Mouse (Mus musculus) kidney, postnatal 4 days (tissue): Measurements from ENCODE around the gene Supt16.

Experiments used
- DNase-seq, 2 experiments: peaks; one replicate each; pipeline ENCODE4 v3.0.0; 2021; ENCODE audit warnings: mixed read lengths in 2 of 2

Gene Supt16

DNA sequence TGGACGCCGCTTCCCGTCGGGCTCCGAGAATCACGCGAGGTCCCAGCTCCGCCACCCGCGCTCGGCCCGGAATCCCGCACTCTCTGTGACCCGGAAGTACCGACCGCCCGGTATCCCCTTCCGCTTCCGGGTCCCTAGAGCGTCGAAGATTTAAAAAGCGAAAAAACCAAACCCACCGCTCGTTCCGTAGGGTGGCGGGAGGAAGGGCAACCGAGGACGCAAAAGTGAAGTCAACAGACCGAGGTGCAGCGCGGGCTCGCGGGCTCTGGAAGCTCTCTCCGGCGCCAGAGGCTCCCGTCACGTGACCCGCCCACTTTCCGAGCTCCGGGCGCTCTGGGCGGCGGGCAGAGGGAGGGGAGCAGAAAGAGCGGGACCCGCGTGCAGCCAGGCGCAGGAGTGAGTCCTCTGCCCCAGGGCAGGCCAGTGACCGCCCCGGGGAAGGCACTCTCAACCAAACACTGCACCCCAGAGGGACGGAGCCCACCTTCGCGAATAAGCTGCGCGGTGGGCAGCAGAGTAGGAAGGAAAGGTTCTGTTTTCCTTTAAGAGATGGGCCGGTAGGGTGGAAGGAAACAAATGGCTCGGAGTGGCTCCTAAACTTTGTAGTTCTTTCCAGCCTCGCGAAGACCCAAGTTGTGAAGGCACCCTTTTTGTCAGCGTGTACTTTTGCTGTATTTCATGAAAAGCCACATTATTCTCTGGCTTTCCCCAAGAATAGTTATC is at the start of gene Supt16:
Gene Supt16 (minus strand): TSS at position 261 of the 723 bp plus-strand sequence.
- peak; percentile 86 to 92 for DNase-seq

DNA sequence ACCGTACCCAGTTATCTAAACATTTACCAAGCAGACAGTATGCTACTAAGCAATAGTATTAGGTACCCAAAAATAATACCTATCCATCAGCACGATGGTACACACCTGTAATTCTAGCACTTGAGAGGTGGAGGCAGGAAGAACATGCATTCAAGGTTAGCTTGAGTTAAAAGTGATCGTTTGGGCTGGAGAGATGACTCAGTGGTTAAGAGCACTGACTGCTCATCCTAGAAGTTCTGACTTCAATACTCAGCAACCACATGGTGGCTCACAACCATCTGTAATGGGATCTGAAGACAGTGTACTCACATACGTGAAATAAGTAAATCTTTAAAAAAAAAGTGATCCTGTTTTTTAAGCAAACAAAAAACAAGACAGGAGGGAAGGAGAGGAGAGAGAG is 48.9 kb upstream of the Supt16 start:
- no peak for DNase-seq

DNA sequence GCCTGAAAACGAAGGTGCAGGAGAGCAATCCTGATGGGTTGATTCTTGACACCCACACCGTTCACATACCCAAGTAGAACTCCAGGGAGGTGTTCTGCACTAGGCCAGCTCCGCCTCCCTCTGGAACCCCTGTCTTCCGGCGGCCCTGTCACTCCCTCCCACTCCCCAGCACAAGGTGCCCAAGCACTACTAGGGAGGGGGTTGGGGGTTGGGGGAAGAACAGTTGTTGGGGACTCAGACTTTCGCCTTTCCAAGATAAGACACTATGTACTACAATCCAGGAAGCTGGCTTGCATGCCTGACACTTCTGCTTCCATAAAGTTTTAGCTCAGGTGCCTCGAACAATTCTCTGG is 47.5 kb upstream of the Supt16 start:
- no peak for DNase-seq

DNA sequence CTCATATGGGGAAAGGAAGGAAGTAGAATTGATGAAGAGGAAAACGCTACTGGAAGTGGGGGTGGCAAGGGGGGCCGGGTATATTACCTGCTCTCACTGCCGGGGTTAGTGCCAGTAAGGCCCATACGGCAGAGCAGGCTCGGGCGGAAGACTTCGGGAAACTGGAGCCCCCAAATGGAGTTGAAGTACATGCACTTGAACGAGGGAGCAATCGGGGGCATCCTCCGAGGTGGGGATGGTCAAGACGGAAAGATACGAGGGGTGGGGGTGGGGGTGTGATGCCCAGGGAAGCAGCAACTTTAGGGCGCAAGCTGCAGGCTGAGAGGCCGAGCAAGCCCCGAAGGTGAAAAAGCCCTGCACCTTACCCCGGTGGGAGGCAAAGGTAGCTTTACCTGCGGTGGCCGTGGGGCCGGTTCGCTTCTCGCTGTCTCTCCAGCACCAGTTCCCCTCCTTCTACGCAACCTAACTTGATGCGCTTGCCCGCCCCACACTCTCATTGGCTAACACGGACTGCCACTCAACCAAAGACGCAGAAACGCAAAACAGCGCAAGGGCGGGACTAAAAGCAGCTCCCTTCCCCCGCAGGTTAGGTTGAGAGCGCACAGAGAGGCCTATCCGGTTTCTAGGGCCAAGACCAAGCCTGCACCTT is 46.9 kb upstream of the Supt16 start:
- peak; percentile 99 for DNase-seq

DNA sequence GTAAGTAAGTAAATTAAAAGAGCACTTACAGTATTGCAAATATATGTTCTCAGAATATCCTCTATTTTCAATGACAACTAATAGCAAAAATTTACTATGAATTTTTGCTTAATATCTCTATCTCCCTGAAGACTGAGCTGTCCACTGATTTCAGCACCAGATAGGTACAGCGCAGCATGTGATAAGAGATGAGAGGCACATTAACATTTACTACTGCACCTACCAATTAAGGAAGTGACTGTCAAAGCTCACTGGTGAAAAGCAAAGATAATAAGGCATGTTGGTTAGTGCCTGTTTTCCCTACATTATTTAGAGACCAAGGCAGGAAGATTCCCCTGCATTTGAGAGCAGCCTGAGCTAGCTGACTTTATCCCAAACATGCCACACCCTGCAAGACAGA is 39.0 kb upstream of the Supt16 start:
- no peak for DNase-seq

DNA sequence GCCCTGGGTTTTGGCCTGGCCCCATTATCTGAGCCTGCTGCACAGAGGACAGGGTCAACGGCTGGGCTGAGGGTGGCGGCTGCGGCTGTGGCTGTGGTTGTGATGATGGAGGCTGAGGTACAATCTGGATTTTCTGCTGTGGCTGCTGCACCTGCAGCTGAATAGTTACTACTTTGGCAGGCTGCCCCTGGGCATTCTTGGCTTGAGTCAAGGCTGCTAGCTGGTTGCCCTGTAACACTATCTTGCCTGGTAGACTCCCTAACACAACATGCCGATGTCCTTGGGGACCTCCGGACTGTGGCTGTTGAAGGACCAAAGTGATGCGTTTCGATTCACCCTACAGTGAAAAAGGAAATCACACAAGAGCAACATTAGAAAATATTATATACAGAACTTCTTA is 37.9 kb upstream of the Supt16 start:
- DNase-seq, result no peak

DNA sequence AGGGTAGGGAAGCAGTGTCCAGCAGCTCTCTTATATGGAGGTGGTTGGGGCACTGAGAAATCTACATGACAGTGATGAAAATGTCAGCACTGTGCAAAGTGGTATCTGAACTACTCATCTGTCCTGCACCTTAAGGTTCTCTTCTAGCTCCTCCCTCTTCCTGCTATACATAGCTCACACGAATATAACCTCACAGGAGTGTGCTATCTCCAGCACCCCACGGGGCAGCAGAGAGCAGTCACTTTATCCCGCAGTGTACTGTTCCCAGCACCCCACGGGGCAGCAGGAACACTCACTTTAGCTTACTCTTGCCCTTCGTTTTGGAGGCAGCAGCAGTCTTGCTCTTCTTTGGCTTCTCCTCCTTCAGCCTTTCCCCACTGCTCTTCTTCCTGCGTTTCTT is 35.0 kb upstream of the Supt16 start:
- DNase-seq, result no peak

DNA sequence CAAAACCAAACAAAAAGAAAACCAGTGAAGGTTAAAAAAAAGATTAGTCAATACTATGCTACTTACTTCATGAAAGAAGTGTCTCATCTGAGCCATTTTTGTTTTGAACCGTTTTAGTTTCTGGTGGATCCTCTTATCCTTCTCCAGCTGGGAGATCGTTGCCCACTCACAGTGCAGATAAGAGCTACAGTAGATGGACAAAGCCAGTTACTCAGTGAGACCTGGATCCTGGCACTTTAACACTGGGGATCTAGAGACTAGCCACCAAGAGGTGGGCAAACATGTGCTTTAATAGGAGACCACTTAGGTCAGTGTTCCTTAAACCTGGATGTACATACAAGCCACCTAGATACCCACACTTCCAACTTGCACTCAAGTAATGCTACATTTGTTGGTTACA is 28.8 kb upstream of the Supt16 start:
- no peak for DNase-seq

DNA sequence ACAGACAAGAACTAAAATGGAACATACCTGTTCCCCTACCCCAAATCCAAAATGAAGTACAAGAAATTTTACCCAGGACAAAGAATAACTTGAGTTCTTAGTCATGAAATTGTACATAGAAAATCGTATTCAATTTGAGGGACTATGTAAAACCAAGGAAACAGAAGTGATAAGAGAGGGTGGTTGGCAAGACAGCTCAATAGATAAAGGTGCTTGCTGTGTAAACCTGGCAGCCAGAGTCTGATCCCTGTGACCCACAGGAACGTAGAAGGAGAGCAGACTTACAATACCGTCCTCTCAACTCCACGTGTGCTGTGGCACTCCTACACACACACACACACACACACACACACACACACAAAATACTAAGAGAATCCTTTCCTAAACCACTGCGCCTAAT is 20.0 kb upstream of the Supt16 start:
- DNase-seq, result no peak

DNA sequence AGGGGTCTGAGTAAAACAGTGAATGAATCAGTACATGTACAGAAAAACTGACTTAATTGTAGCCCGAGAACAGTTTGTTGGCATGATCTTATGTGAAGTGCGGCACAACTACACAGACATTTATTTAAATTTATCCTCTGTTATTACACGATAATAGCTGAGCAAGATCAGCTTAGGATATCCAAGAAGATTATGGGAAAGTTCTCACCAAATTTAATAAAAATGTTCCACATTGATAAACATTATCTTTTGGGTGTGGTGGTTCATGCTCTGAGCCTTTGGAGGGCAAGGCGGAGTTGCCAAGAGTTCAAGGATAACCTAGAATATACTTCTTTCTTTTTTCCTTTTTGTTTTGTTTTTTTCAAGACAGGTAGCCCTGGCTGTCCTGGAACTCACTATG is 2.2 kb upstream of the Supt16 start:
- no peak for DNase-seq

DNA sequence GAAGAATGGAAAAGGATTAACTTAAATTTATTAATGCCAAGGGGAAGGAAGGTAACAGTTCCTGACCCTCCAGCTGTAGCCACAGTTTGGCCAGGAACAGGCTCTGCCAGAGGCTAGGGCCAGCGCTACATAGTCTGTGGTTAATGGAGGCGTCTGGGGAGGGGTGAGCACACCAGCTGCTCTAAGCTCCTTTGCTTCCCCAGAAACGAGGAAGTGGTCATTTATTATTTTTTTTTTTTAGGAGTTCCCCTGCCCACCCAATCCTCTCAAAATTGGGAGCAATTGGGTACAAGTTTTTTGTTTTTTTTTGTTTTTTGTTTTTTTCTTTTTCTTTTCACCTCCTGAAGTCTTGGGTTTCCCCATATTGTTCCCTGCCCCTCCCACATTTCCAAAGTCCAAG is 925 bp upstream of the Supt16 start:
- DNase-seq, result peak in 1 of 2 experiments; percentile 15

DNA sequence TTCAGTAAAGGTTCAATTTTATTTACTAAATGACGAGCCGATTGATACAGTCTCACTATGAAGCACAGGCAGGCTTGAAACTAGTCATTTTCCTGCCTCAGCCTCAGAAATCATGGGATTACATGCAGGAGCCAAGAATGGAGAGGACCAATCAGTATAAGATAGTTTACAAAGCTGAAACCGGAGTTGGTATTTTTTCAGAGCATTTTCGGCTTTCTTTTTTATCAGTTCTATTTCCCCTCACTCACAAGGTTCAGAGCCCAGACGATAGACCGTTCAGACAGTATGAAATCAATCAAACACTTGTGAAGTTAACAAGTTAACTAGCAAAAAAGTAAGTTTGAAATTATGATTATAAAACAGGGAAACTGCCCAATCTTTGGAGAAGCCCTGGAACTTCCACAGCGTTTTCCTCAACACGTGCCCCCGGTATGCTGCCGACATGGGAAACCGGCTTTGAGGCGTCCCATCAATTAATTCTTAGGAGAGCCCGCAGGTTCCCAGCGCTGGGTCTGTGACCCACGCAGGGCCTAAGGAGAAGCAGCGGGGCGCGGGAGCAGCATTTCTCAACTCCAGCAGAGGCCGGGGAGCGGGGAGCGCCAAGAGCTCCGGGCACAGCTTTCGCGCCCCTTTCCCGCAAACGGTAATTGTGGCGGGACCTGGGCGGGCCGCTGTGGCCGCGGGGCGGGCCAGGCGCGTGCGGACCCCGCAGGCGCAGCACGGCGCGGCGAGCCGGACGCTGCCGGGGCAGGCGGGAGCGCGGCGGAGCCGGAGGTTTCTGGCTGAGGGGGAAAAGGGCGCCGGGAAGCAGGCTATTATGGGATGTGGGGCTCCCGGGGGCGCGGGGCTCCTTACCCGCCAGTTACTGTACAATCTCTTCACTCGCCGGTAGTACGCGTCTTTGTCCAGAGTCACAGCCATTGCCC is 723 bp downstream of the Supt16 start:
- DNase-seq, result peak in 1 of 2 experiments; percentile 36

DNA sequence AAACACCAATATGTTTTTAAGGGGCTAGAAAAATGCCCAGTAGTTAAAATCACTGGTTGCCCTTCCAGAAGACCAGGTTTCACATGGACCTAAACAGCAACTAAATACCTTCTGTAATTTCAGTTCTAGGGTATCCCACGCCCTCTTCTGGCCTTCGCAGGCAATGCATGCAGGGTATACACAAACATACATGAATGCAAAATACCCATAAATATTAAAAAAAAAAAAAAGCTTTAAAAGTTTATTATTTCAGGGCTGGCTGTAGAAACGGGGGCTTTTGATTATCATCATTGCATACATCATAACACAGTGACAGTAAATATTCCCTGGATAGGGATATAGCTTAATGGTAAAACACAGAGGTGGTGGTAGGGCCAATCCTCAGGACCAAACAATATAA is 1.5 kb downstream of the Supt16 start:
- peak; percentile 74 to 77 for DNase-seq

DNA sequence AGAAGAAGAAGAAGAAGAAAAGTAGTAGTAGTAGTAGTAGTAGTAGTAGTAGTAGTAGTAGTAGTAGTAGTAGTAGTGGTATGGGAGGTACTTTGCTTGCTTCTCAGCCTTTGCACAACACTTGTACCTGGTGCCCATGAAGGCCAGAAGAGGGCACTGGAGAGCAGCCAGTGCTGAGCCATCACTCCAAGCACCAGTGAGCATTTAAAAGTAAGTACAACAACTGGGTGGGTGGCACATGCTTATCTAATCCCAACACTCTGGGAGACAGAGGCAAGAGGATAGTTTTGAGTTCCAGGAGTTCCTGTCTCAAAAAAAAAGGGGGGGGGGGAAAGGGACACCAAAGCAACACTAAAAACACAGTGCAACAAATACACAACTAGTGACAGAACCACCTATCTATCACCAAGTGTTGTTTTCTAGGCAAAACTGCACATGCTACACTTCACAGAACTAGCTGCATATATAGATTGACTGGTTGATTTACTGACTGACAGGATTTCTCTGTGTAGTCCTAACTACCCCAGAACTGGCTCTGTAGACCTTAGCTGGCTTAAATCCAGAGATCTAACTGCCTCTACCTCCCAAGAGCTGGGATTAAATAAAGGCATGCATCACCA is 6.4 kb downstream of the Supt16 start:
- peak; percentile 50 to 57 for DNase-seq

DNA sequence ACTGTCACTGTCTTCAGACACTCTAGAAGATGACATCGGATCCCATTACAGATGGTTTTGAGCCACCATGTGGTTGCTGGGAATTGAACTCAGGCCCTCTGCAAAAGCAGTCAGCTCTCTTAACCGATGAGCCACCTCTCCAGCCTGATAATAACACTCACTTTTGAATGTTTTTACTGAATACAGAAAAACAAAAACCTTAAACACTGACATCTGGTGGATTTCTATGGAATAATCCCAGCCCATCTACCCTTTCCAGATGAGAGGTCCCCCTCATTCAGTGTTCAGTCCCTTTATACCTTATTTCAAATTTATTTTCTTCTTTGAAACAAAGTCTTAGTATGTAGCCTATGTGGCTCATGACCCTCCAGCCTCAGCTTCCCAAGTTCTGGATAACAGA is 7.7 kb downstream of the Supt16 start:
- no peak for DNase-seq

DNA sequence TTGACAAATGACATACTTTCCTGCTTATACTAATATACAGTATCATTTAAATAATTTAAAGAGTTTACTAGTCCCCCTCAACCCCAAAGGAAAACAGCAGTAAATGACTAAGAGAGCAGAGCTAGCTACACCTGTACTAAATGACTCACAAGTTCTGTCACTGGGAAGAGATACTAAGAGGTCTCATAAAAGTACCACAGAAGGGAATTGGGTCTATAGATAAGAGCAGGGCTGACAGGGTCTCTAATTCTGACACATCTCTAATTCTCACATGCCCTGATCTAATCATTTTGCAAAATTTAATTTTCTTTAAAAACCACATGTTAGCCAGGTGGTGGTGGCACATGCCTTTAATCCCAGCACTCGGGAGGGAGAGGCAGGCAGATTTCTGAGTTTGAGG is 8.4 kb downstream of the Supt16 start:
- no peak for DNase-seq

DNA sequence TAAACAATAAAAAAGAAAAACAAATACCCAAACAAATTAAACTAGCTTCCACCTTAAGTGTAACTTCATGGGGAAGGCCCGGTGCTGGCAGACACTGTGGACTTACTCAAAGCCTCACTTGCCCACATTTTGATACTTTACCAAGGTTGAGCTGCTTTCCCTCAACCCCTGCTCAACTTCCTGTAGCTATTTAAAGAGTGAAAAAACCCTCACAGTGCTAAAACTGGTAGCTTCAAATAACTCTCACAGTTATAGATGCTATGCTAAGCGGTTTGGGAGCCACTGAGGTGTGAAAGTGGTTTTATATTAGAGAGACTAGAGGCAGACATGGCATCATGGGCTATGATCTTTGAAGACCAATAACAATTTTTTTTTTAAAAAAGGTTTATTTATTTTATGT is 30.6 kb downstream of the Supt16 start:
- DNase-seq, result no peak

DNA sequence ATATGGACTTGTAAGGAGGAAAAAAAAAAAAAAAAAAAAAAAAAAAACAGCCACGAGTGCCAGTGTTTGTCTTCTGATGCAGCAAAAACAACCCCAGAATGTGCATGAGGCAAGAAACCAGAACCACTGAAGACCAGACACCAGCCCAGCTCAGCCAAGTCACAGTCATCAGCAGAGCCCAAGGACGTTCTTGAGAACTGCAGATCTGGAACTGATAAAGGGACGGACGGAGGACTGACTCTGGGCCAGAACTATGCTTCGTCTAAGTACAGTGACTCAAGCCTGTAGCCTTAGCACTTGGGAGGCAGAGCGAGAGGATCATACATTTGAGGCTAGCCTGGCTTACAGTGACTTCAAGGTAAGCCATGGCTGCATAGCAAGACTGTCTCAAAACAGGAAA is 36.3 kb downstream of the Supt16 start:
- DNase-seq, result no peak

DNA sequence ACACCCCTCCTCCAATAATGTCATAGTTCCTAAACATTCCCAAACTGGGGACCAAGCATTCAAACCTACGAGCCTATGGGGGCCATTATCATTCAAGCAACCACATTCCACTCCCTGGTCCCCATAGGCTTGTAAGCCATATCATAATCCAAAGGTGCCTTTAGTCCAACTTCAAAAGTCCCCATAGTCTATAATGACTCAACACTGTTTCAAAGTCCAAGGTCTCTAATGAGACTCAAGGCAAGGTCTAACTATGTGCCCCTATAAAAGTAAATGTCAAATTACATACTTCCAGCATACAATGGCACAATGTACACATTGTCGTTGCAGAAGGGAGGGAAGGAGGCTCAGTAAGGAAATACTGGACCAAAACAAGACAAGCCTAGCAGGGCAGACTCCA is 42.2 kb downstream of the Supt16 start:
- no peak for DNase-seq

DNA sequence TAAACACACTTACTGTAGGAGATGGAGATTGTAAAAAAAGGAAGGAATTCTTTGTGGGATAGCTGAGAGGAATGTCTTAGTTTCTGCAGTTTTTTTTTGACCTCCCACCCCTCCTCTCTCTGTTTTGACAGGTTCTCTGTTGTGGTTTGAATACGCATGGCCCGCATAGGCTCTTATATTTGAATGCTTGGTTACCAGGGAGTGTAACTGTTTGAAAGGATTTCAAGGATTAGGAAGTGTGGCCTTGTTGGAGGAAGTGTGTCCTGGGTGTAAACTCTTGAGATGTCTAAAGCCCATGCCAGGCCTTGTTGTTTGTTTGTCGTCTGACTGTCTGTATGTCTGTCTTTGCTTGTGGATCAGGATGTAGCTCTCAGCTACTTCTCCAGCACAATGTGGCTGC is 44.6 kb downstream of the Supt16 start:
- DNase-seq, result no peak

DNA sequence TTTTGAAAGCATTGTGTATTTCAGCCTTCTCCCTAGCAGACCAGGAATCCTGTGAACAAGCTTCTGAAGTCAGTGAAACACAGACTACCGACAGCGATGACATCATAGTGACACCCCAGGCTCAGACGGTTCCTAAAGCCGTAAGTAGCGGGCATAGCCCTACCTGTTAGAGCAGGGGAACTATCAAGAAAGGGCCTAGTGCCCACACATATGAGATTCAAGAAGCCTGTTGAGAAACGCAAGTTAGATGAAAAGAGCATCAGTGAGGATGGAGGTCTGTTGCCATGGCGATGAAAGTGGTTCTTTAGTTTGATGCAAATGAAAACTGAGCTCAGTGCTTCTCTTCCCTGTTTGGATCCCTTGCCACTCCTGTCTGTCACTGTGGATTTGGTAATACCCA is 45.0 kb downstream of the Supt16 start:
- DNase-seq, result no peak

DNA sequence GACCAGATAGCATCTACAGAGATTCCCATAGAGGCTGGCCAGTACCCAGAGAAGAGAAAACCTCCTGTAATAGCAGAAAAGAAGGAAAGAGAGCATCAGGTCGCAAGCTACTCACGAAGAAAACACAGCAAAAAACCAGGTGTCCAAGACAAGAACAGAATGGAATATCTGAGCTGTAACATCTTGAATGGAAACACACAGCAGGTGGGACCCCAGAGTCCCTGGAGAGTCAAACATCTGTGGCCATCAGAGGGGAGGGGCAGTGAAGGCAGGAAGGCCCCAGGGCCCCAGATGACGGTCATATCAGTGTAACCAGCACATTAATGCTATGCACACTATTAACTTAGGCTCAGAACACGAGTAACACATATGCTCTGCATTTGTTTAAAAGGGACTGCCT is 47.3 kb downstream of the Supt16 start:
- DNase-seq, result no peak

DNA sequence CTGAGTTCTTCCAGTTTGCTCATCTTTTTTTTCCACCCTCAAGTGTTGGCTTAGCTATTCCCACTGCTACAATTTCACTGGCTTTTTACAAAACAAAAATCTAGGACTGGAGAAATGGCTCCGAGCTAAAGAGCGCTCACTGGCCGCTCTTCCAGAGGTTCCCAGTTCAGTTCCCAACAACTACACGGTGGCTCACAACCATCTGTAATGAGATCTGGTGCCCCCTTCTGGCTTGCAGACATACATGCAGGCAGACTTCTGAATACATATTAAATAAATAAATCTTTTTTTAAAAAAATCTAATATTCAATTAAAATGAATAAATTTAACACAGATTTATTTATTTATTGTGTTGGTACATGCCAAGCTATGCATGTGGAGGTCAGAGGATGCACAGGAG is 50.7 kb downstream of the Supt16 start:
- DNase-seq, result peak; percentile 16 to 23
